Mouse (Mus musculus) G1E (cell line): ENCODE measurements around the gene Tpcn1.

Source experiments
- CTCF ChIP-seq: IDR thresholded peaks from 2 replicates; pipeline ENCODE4 v1.5.1; 2012; ENCODE audit warnings: low read depth, low read length, inconsistent platforms, mixed read lengths
- GATA1 ChIP-seq: IDR thresholded peaks from 2 replicates; pipeline ENCODE4 v1.6.1; 2012; ENCODE audit warnings: borderline replicate concordance, low read length, inconsistent platforms, mixed read lengths
- TAL1 ChIP-seq: conservative IDR thresholded peaks from 2 replicates; pipeline ENCODE4 v1.6.1; 2012; ENCODE audit warnings: low read depth, low read length, inconsistent platforms, mixed read lengths

DNA sequence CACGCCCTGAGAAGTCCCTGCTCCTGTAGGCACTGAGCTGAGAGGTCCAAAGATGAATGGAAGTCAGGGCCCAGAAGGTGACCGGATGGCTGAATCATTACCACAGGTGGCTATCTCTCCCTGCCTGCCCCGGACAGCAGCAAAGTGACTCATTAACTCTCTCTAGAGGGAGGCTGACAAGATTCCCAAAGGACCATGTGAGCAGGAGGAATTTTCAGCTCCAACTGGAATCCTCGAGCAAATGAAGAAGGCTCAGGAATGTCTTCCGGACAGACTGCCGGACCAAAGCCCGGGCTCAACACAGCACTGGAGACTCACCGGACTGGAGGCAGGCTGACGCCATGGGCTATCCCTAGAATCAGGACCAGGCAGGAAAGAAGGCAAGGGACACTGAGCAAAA is 6.5 kb downstream of the Tpcn1 start:
- TF ChIP-seq CTCF (no peak), GATA1 (no peak), TAL1 (no peak)
